Mouse (Mus musculus) midbrain, embryonic 12.5 days (tissue): ENCODE measurements around the gene Lrrc17. TPM values are rescaled to one million over a fixed set of nuclear protein-coding genes. Genes with fewer than 3 reads are reported as not detected.

Experiments
- ATAC-seq: fragments of 200-750 bp; cut with Nextera tagmentation; 2 replicates; pipeline ENCODE4 v1.8.0; 2017; ENCODE audit warnings: low read depth, moderate TSS enrichment, moderate library complexity; ENCODE audit not compliant: low FRiP score
- H3K27ac ChIP-seq: fragments of 300-500 bp; sonication (generic); replicated peaks from 2 replicates; pipeline ENCODE4 v1.5.1; 2016; ENCODE audit warnings: mild to moderate bottlenecking
- H3K27me3 ChIP-seq: fragments of 300-500 bp; sonication (generic); 2 replicates; pipeline ENCODE4 v1.6.1; 2016; ENCODE audit warnings: mild to moderate bottlenecking
- H3K36me3 ChIP-seq: fragments of 300-500 bp; sonication (generic); 2 replicates; pipeline ENCODE4 v1.6.1; 2016
- H3K4me1 ChIP-seq: fragments of 300-500 bp; sonication (generic); 2 replicates; pipeline ENCODE4 v1.6.1; 2016
- H3K4me2 ChIP-seq: fragments of 300-500 bp; sonication (generic); replicated peaks from 2 replicates; pipeline ENCODE4 v1.6.1; 2016; ENCODE audit warnings: mild to moderate bottlenecking, moderate library complexity
- H3K4me3 ChIP-seq: fragments of 300-500 bp; sonication (generic); 2 replicates; pipeline ENCODE4 v1.5.1; 2016; ENCODE audit warnings: mild to moderate bottlenecking
- H3K9ac ChIP-seq: fragments of 300-500 bp; sonication (generic); replicated peaks from 2 replicates; pipeline ENCODE4 v1.6.1; 2016; ENCODE audit warnings: mild to moderate bottlenecking, moderate library complexity
- H3K9me3 ChIP-seq: fragments of 300-500 bp; sonication (generic); 2 replicates; pipeline ENCODE4 v1.6.1; 2016; ENCODE audit warnings: mild to moderate bottlenecking
- WGBS: fragments of 180-500 bp; shearing (Covaris S2); methylation state at CpG from one replicate; pipeline ENCODE4 v1.1.7; 2016; 5-methylcytosine and 5-hydroxymethylcytosine counted together
- polyA plus RNA-seq: library from polyadenylated mRNA; unstranded; fragments of >200 nt; fragmentation: Nextera tagmentation; extraction: Ambion mirVana; gene quantifications from 2 replicates; pipeline ENCODE4 v1.2.1, GENCODE M21; 2016

Lrrc17 gene
- polyA plus RNA-seq, 1 experiment from 2014 or later, result 28.5 TPM

GRCm38 (mm10) chr5:21513363-21513762 is 30.0 kb upstream of the Lrrc17 start:
- Histone ChIP-seq H3K27me3 (0 out of 2 replicates have a peak, but pooled peaks cover 4% of the 10 kb centered on the region), H3K36me3 (no peaks in the 10 kb centered on the region), H3K4me3 (no peak overlapping the region), H3K9me3 (no peaks in the 10 kb centered on the region), H3K27ac (no peak overlapping the region), H3K9ac (no peak overlapping the region), H3K4me2 (no peak overlapping the region), H3K4me1 (no peaks in the 10 kb centered on the region)
- 55% methylated on average over 10 of the region's 10 CpGs for WGBS
- no peak for ATAC-seq

DNA sequence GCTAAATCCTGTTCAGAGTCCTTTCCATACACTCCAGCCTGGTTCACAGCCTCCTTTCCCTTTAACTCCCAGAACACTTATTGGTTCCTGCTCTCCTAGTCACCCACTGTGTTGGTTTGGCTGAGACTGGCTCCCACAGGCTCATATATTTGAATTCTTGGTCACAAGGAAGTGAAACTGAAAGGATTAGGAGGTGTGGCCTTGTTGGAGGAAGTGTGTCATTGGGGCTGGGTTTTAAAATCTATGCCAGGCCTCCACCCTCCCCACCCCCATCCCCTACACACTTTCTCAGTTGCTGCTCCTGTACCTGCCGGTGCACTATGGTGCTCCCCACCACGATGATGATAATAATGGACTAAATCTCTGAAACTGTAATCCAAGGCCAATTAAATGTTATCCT is 25.8 kb upstream of the Lrrc17 start:
- H3K36me3 ChIP-seq, result no peaks in the 10 kb centered on the region
- no peaks in the 10 kb centered on the region for H3K9me3 ChIP-seq
- H3K27me3 ChIP-seq, result 0 out of 2 replicates have a peak, but pooled peaks cover 11% of the 10 kb centered on the region
- H3K27ac ChIP-seq, result no peak overlapping the region
- H3K4me2 ChIP-seq, result no peak overlapping the region
- no peaks in the 10 kb centered on the region for H3K4me1 ChIP-seq
- H3K9ac ChIP-seq, result no peak overlapping the region
- ATAC-seq, result no peak
- no peak overlapping the region for H3K4me3 ChIP-seq
- WGBS, result 98% methylated on average over 2 of the region's 2 CpGs

- no peak overlapping the region for H3K4me3 ChIP-seq
- no peak overlapping the region for H3K4me2 ChIP-seq
- H3K9me3 ChIP-seq, result no peaks in the 10 kb centered on the region
- no peak overlapping the region for H3K9ac ChIP-seq
- H3K27ac ChIP-seq, result no peak overlapping the region
- H3K36me3 ChIP-seq, result no peaks in the 10 kb centered on the region
- H3K27me3 ChIP-seq, result 0 out of 2 replicates have a peak, but pooled peaks cover 11% of the 10 kb centered on the region
- no peaks in the 10 kb centered on the region for H3K4me1 ChIP-seq
- 77% methylated on average over 4 of the region's 4 CpGs for WGBS
- no peak for ATAC-seq
Measured at GRCm38 (mm10) chr5:21518207-21518606, 25.2 kb upstream of the Lrrc17 start.

DNA sequence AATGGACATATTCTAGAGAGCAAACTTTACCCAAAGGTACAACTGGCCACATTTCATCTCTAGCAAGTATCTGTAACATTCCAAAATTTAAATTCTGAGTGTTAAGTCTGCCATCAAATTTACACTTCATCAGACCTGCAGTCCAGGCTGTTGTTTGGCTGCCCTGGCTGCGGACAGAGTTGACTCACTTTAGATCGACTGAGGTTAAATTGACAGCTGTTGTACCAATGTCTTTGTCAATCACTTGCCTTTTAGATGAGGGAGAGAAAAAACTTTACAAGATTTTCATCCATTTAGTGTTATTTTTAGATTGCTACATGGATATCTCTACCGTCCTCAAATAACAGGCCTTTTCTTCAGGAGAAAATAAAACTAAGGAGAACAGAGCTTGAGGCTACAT is 24.2 kb upstream of the Lrrc17 start:
- WGBS, result 81% methylated on average over 3 of the region's 3 CpGs
- no peak overlapping the region for H3K27ac ChIP-seq
- no peak overlapping the region for H3K4me3 ChIP-seq
- H3K9ac ChIP-seq, result no peak overlapping the region
- no peak for ATAC-seq
- no peaks in the 10 kb centered on the region for H3K36me3 ChIP-seq
- no peaks in the 10 kb centered on the region for H3K9me3 ChIP-seq
- no peak overlapping the region for H3K4me2 ChIP-seq
- no peaks in the 10 kb centered on the region for H3K4me1 ChIP-seq
- H3K27me3 ChIP-seq, result 0 out of 2 replicates have a peak, but pooled peaks cover 9% of the 10 kb centered on the region

DNA sequence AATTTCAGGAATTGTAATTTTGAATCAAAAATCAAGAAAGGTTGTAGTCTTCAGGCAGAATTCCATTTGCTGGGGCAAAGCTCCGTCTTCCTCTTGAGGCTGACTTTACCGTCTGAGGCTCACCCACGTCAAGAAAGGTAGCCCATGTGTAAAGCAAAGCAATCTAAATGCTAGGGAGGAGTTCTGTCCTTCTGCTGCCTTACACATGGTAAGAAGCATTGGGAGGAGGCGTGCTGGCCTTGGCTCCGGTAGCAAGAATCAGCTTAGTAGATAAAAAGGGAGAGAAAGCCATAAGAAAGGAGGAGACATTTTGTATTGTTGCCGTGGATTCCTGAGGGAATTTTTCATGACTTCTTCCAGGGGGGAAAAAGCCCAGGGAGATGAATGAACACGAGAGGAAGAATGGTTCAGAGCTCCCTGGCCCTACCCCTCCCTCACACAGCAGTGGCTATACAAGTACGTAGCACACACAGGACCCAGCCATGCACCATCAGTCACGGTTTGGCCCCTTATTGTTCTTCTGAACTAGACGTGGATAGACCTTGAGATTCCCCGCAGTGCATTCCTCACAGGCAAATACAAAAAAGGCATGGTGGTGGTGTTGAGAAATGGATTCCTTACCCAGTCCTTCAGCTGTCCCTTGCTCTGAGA is 16.4 kb upstream of the Lrrc17 start:
- no peaks in the 10 kb centered on the region for H3K9me3 ChIP-seq
- H3K36me3 ChIP-seq, result no peaks in the 10 kb centered on the region
- H3K4me1 ChIP-seq, result peaks cover 7% of the 10 kb centered on the region; the same call in 1 of the 2 replicates
- peak; percentile 94 for ATAC-seq
- no peak overlapping the region for H3K9ac ChIP-seq
- H3K27ac ChIP-seq, result peak overlapping the region; percentile 1; the same call in 1 of the 2 replicates
- H3K27me3 ChIP-seq, result no peaks in the 10 kb centered on the region
- 32% methylated on average over 11 of the region's 11 CpGs for WGBS
- H3K4me3 ChIP-seq, result no peak overlapping the region
- H3K4me2 ChIP-seq, result 0 out of 2 replicates have a peak overlapping the region, but pooled peaks have one; percentile 4

DNA sequence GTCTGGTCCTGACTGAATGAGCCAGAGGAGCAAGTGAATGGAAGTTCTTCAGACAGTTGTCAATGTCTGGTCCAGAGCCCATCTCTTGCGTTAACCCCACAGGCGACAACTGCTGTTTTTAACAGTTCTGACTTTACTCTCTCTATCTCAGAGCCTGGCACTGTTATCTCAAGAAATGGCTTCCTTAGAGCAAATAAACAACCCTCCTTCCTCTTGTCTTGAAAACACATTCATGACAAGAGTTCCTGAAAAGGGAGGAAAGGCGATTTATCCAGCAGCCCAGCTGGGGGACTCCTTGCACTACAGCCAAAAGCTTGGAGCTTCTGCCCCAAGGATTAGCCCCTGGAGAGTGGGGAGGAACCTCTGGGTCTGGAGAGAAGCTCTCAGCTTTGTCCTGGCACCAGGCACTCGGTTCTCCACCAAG is 15.9 kb upstream of the Lrrc17 start:
- Histone ChIP-seq H3K4me2 (0 out of 2 replicates have a peak overlapping the region, but pooled peaks have one; percentile 4), H3K27me3 (no peaks in the 10 kb centered on the region), H3K4me1 (peaks cover 7% of the 10 kb centered on the region; the same call in 1 of the 2 replicates), H3K9ac (no peak overlapping the region), H3K27ac (peak overlapping the region; percentile 1; the same call in 1 of the 2 replicates), H3K9me3 (no peaks in the 10 kb centered on the region), H3K4me3 (no peak overlapping the region), H3K36me3 (no peaks in the 10 kb centered on the region)
- no peak for ATAC-seq
- WGBS, result 52% methylated on average over 4 of the region's 4 CpGs

- Histone ChIP-seq H3K9me3 (no peaks in the 10 kb centered on the region), H3K4me3 (no peak overlapping the region), H3K36me3 (no peaks in the 10 kb centered on the region), H3K4me2 (no peak overlapping the region), H3K27ac (no peak overlapping the region), H3K27me3 (no peaks in the 10 kb centered on the region), H3K4me1 (peaks cover 7% of the 10 kb centered on the region; the same call in 1 of the 2 replicates), H3K9ac (no peak overlapping the region)
- no peak for ATAC-seq
- 93% methylated on average over 15 of the region's 15 CpGs for WGBS
Measured at GRCm38 (mm10) chr5:21528068-21528842, 15.1 kb upstream of the Lrrc17 start.

- H3K27ac ChIP-seq, result no peak overlapping the region
- H3K36me3 ChIP-seq, result no peaks in the 10 kb centered on the region
- no peaks in the 10 kb centered on the region for H3K27me3 ChIP-seq
- H3K4me3 ChIP-seq, result no peak overlapping the region
- H3K4me1 ChIP-seq, result peaks cover 7% of the 10 kb centered on the region; the same call in 1 of the 2 replicates
- 95% methylated on average over 8 of the region's 8 CpGs for WGBS
- H3K9me3 ChIP-seq, result no peaks in the 10 kb centered on the region
- no peak overlapping the region for H3K4me2 ChIP-seq
- no peak overlapping the region for H3K9ac ChIP-seq
- no peak for ATAC-seq
Measured at GRCm38 (mm10) chr5:21529110-21529720, 14.1 kb upstream of the Lrrc17 start.

DNA sequence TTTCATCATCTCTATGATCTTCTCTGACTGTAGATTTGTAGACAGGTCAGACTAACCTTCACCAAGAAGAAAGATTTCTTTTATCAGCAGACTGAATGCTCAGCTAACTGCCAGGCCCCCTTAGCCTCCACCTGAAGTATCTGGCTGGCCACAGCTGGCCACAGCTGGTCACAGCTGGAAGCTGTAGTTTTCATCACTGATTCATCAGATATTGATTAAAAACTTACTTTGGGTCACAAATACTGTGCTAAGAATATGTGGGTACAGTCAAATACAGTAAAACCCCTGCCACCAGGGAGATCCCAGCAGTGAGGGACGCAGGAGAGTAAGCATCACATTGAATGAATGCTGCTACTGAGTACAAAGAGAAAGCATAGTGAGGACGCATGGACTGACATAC is 11.2 kb upstream of the Lrrc17 start:
- H3K4me3 ChIP-seq, result no peak overlapping the region
- H3K4me1 ChIP-seq, result peaks cover 3% of the 10 kb centered on the region; the same call in 1 of the 2 replicates
- WGBS, result 91% methylated on average over 2 of the region's 2 CpGs
- ATAC-seq, result no peak
- H3K27me3 ChIP-seq, result no peaks in the 10 kb centered on the region
- H3K27ac ChIP-seq, result no peak overlapping the region
- no peak overlapping the region for H3K4me2 ChIP-seq
- no peak overlapping the region for H3K9ac ChIP-seq
- no peaks in the 10 kb centered on the region for H3K36me3 ChIP-seq
- H3K9me3 ChIP-seq, result no peaks in the 10 kb centered on the region

DNA sequence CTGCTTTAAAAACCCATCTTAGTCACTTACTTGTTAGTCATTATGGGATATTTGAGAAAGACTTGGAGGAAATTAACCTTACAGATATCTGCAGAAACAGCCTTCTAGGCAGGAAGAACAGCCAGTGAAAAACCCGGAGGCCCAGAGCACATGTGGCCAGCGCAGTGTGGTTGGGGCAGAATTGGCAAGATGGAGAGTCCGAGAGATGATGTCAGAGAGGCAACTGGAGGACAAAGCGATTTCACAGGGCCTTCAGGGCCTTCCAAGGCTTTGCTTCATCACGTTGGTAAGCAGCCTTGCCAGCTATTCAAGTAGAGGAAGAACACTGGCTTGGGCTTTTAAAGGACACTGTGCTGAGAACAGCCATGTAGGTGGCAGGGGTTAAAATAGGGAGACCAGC is 10.4 kb upstream of the Lrrc17 start:
- WGBS, result 91% methylated on average over 5 of the region's 5 CpGs

DNA sequence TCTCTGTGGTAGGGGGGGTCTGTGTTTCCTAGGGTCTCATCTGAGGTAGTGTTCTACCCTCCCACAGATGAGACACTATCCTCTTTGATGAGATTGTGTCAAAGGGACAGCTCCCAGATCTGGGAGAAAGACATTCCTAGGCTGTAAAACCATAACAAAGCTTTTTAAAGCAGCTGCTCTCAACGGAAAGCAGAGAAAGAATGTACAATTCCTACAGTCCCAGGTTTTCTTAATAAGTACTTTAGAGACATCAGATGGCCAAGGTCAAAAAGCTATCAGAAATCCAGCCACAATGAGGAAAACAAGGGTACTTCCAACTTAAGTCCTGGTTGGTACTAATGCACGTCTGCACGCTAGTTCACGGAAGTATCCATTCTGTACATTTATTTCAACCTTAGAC is 1.1 kb upstream of the Lrrc17 start:
- Histone ChIP-seq H3K4me2 (no peak overlapping the region), H3K36me3 (no peaks in the 10 kb centered on the region), H3K9me3 (no peaks in the 10 kb centered on the region), H3K9ac (no peak overlapping the region), H3K4me3 (no peak overlapping the region), H3K27ac (no peak overlapping the region), H3K4me1 (no peaks in the 10 kb centered on the region; the same call in 1 of the 2 replicates), H3K27me3 (no peaks in the 10 kb centered on the region)
- no peak for ATAC-seq
- WGBS, result 85% methylated on average over 4 of the region's 4 CpGs

More for the DNA sequence above, 10.4 kb upstream of the Lrrc17 start:
- H3K4me1 ChIP-seq, result no peaks in the 10 kb centered on the region
- no peak for ATAC-seq
- H3K4me2 ChIP-seq, result no peak overlapping the region
- H3K27me3 ChIP-seq, result no peaks in the 10 kb centered on the region
- no peak overlapping the region for H3K27ac ChIP-seq
- H3K9ac ChIP-seq, result no peak overlapping the region
- no peak overlapping the region for H3K4me3 ChIP-seq
- no peaks in the 10 kb centered on the region for H3K36me3 ChIP-seq
- no peaks in the 10 kb centered on the region for H3K9me3 ChIP-seq

- H3K4me2 ChIP-seq, result no peak overlapping the region
Measured at GRCm38 (mm10) chr5:21544821-21545220, 1.5 kb downstream of the Lrrc17 start.

More at GRCm38 (mm10) chr5:21544821-21545220, 1.5 kb downstream of the Lrrc17 start:
- H3K4me1 ChIP-seq, result no peaks in the 10 kb centered on the region; the same call in 1 of the 2 replicates
- no peak overlapping the region for H3K27ac ChIP-seq
- no peak overlapping the region for H3K4me3 ChIP-seq
- no peak for ATAC-seq
- 75% methylated on average over 3 of the region's 3 CpGs for WGBS
- no peaks in the 10 kb centered on the region for H3K36me3 ChIP-seq
- no peak overlapping the region for H3K9ac ChIP-seq
- H3K27me3 ChIP-seq, result no peaks in the 10 kb centered on the region
- H3K9me3 ChIP-seq, result no peaks in the 10 kb centered on the region
